Mouse (Mus musculus): ENCODE results near the gene Ddx52. TPM values are rescaled to one million over a fixed set of nuclear protein-coding genes. Genes with fewer than 3 reads are reported as not detected.

Gene Ddx52
- polyA plus RNA-seq, 1 experiment = 6.7 TPM

- TF ChIP-seq POLR2A (IDR thresholded peaks at IDR 0.05; ENCODE audit: control insufficient read depth, low read depth, low read length) (no peak), CTCF (IDR thresholded peaks at IDR 0.05; ENCODE audit: control insufficient read depth, insufficient read depth, insufficient replicate concordance, low read depth, low read length) (no peak)
- no peaks in the 10 kb centered on the region for H3K36me3 ChIP-seq (ENCODE audit: control insufficient read depth, insufficient read depth, low read length)
- no peak overlapping the region for H3K27ac ChIP-seq (ENCODE audit: control insufficient read depth, insufficient read depth, low read depth, low read length)
- H3K4me1 ChIP-seq (ENCODE audit: control insufficient read depth, insufficient read depth, low read length) = no peaks in the 10 kb centered on the region
- H3K4me3 ChIP-seq (ENCODE audit: control insufficient read depth, low read depth, low read length) = no peak overlapping the region
- no peaks in the 10 kb centered on the region for H3K27me3 ChIP-seq (ENCODE audit: control insufficient read depth, insufficient read depth, low read length)
These were observed 51.6 kb downstream of the Ddx52 start for GRCm38 (mm10) chr11:83993428-83993827.

GRCm38 (mm10) chr11:83994481-83994880 is 52.6 kb downstream of the Ddx52 start:
- Histone ChIP-seq H3K4me3 (ENCODE audit: control insufficient read depth, low read depth, low read length) (no peak overlapping the region), H3K36me3 (ENCODE audit: control insufficient read depth, insufficient read depth, low read length) (no peaks in the 10 kb centered on the region), H3K4me1 (ENCODE audit: control insufficient read depth, insufficient read depth, low read length) (no peaks in the 10 kb centered on the region), H3K27me3 (ENCODE audit: control insufficient read depth, insufficient read depth, low read length) (no peaks in the 10 kb centered on the region), H3K27ac (ENCODE audit: control insufficient read depth, insufficient read depth, low read depth, low read length) (no peak overlapping the region)
- TF ChIP-seq CTCF (IDR thresholded peaks at IDR 0.05; ENCODE audit: control insufficient read depth, insufficient read depth, insufficient replicate concordance, low read depth, low read length) (no peak), POLR2A (IDR thresholded peaks at IDR 0.05; ENCODE audit: control insufficient read depth, low read depth, low read length) (no peak)

- TF ChIP-seq CTCF (IDR thresholded peaks at IDR 0.05; ENCODE audit: control insufficient read depth, insufficient read depth, insufficient replicate concordance, low read depth, low read length) (no peak), POLR2A (IDR thresholded peaks at IDR 0.05; ENCODE audit: control insufficient read depth, low read depth, low read length) (no peak)
These were observed 53.7 kb downstream of the Ddx52 start for GRCm38 (mm10) chr11:83995535-83995950.

GRCm38 (mm10) chr11:83997171-83997868 is 55.5 kb downstream of the Ddx52 start:
- H3K27me3 ChIP-seq (ENCODE audit: control insufficient read depth, insufficient read depth, low read length) = no peaks in the 10 kb centered on the region
- no peak for TF ChIP-seq CTCF (IDR thresholded peaks at IDR 0.05; ENCODE audit: control insufficient read depth, insufficient read depth, insufficient replicate concordance, low read depth, low read length)
- H3K36me3 ChIP-seq (ENCODE audit: control insufficient read depth, insufficient read depth, low read length) = no peaks in the 10 kb centered on the region
- H3K27ac ChIP-seq (ENCODE audit: control insufficient read depth, insufficient read depth, low read depth, low read length) = no peak overlapping the region
- no peak overlapping the region for H3K4me3 ChIP-seq (ENCODE audit: control insufficient read depth, low read depth, low read length)
- H3K4me1 ChIP-seq (ENCODE audit: control insufficient read depth, insufficient read depth, low read length) = no peaks in the 10 kb centered on the region

More at GRCm38 (mm10) chr11:83995535-83995950, 53.7 kb downstream of the Ddx52 start:
- no peaks in the 10 kb centered on the region for H3K27me3 ChIP-seq (ENCODE audit: control insufficient read depth, insufficient read depth, low read length)
- H3K4me3 ChIP-seq (ENCODE audit: control insufficient read depth, low read depth, low read length) = no peak overlapping the region
- no peak overlapping the region for H3K27ac ChIP-seq (ENCODE audit: control insufficient read depth, insufficient read depth, low read depth, low read length)
- H3K36me3 ChIP-seq (ENCODE audit: control insufficient read depth, insufficient read depth, low read length) = no peaks in the 10 kb centered on the region
- H3K4me1 ChIP-seq (ENCODE audit: control insufficient read depth, insufficient read depth, low read length) = no peaks in the 10 kb centered on the region

- Histone ChIP-seq H3K27me3 (ENCODE audit: control insufficient read depth, insufficient read depth, low read length) (no peaks in the 10 kb centered on the region), H3K27ac (ENCODE audit: control insufficient read depth, insufficient read depth, low read depth, low read length) (no peak overlapping the region), H3K36me3 (ENCODE audit: control insufficient read depth, insufficient read depth, low read length) (no peaks in the 10 kb centered on the region), H3K4me3 (ENCODE audit: control insufficient read depth, low read depth, low read length) (no peak overlapping the region), H3K4me1 (ENCODE audit: control insufficient read depth, insufficient read depth, low read length) (no peaks in the 10 kb centered on the region)
- TF ChIP-seq POLR2A (IDR thresholded peaks at IDR 0.05; ENCODE audit: control insufficient read depth, low read depth, low read length) (no peak), CTCF (IDR thresholded peaks at IDR 0.05; ENCODE audit: control insufficient read depth, insufficient read depth, insufficient replicate concordance, low read depth, low read length) (no peak)
These were observed 57.1 kb downstream of the Ddx52 start for GRCm38 (mm10) chr11:83998993-83999392.

GRCm38 (mm10) chr11:83999411-83999915 is 57.6 kb downstream of the Ddx52 start:
- TF ChIP-seq POLR2A (IDR thresholded peaks at IDR 0.05; ENCODE audit: control insufficient read depth, low read depth, low read length) (no peak), CTCF (IDR thresholded peaks at IDR 0.05; ENCODE audit: control insufficient read depth, insufficient read depth, insufficient replicate concordance, low read depth, low read length) (no peak)
- H3K4me3 ChIP-seq (ENCODE audit: control insufficient read depth, low read depth, low read length) = no peak overlapping the region
- no peaks in the 10 kb centered on the region for H3K36me3 ChIP-seq (ENCODE audit: control insufficient read depth, insufficient read depth, low read length)
- no peaks in the 10 kb centered on the region for H3K27me3 ChIP-seq (ENCODE audit: control insufficient read depth, insufficient read depth, low read length)
- no peak overlapping the region for H3K27ac ChIP-seq (ENCODE audit: control insufficient read depth, insufficient read depth, low read depth, low read length)
- no peaks in the 10 kb centered on the region for H3K4me1 ChIP-seq (ENCODE audit: control insufficient read depth, insufficient read depth, low read length)

GRCm38 (mm10) chr11:84001257-84001656 is 59.4 kb downstream of the Ddx52 start:
- H3K4me1 ChIP-seq (ENCODE audit: control insufficient read depth, insufficient read depth, low read length) = no peaks in the 10 kb centered on the region
- no peaks in the 10 kb centered on the region for H3K36me3 ChIP-seq (ENCODE audit: control insufficient read depth, insufficient read depth, low read length)
- no peak overlapping the region for H3K27ac ChIP-seq (ENCODE audit: control insufficient read depth, insufficient read depth, low read depth, low read length)
- no peak overlapping the region for H3K4me3 ChIP-seq (ENCODE audit: control insufficient read depth, low read depth, low read length)
- TF ChIP-seq CTCF (IDR thresholded peaks at IDR 0.05; ENCODE audit: control insufficient read depth, insufficient read depth, insufficient replicate concordance, low read depth, low read length) = no peak
- no peak for TF ChIP-seq POLR2A (IDR thresholded peaks at IDR 0.05; ENCODE audit: control insufficient read depth, low read depth, low read length)
- no peaks in the 10 kb centered on the region for H3K27me3 ChIP-seq (ENCODE audit: control insufficient read depth, insufficient read depth, low read length)
